Mouse (Mus musculus) lung, embryonic 16.5 days (tissue): ENCODE measurements at regions not wholly inside any gene's neighbourhood (a gene's known extent, or its start where the extent isn't known, plus 50 kb on each side); places are given as distances from the start of the nearest gene placed in this dataset.

Experiments
- ATAC-seq: fragments of 200-750 bp; cut with Nextera tagmentation; 2 replicates; pipeline ENCODE4 v1.8.0; 2017; ENCODE audit warnings: low read depth, mild to moderate bottlenecking, moderate library complexity
- H3K27ac ChIP-seq: fragments of 300-500 bp; sonication (generic); 2 replicates; pipeline ENCODE4 v1.5.1; 2014; ENCODE audit warnings: mild to moderate bottlenecking, control low read depth, low read length
- H3K27me3 ChIP-seq: fragments of 300-500 bp; sonication (generic); 2 replicates; pipeline ENCODE4 v1.6.1; 2014; ENCODE audit warnings: low read depth, low read length, mixed read lengths; ENCODE audit not compliant: control insufficient read depth, insufficient read depth
- H3K36me3 ChIP-seq: fragments of 300-500 bp; sonication (generic); 2 replicates; pipeline ENCODE4 v1.6.1; 2014; ENCODE audit warnings: low read length; ENCODE audit not compliant: control insufficient read depth, insufficient read depth
- H3K4me1 ChIP-seq: fragments of 300-500 bp; sonication (generic); replicated peaks from 2 replicates; pipeline ENCODE4 v1.6.1; 2014; ENCODE audit warnings: low read length, mixed read lengths; ENCODE audit not compliant: control insufficient read depth, insufficient read depth
- H3K4me2 ChIP-seq: fragments of 300-500 bp; sonication (generic); 2 replicates; pipeline ENCODE4 v1.6.1; 2014; ENCODE audit warnings: low read depth, low read length, control low read depth
- H3K4me3 ChIP-seq: fragments of 300-500 bp; sonication (generic); 2 replicates; pipeline ENCODE4 v1.5.1; 2014; ENCODE audit warnings: mild to moderate bottlenecking, low read length, control low read depth
- H3K9ac ChIP-seq: fragments of 300-500 bp; sonication (generic); 2 replicates; pipeline ENCODE4 v1.6.1; 2014; ENCODE audit warnings: low read length, control low read depth
- H3K9me3 ChIP-seq: fragments of 300-500 bp; sonication (generic); 2 replicates; pipeline ENCODE4 v1.6.1; 2016; ENCODE audit warnings: low read length; ENCODE audit not compliant: control insufficient read depth
- WGBS: fragments of 180-500 bp; shearing (Covaris S2); extraction: QIAGEN DNeasy Blood & Tissue Kit; methylation state at CpG from one replicate; pipeline ENCODE4 v1.1.7; 2014; 5-methylcytosine and 5-hydroxymethylcytosine counted together

- ATAC-seq = peak; percentile 41
- 22% methylated on average over 11 of the region's 11 CpGs for WGBS
- H3K27ac ChIP-seq = no peak overlapping the region
These were observed 152.0 kb downstream of the Alx1 start for GRCm38 (mm10) chr10:102878010-102878409.

GRCm38 (mm10) chr10:102876946-102877345, 153.1 kb downstream of the Alx1 start:
- H3K27me3 ChIP-seq = no peaks in the 10 kb centered on the region
- ATAC-seq = no peak
- no peak overlapping the region for H3K4me2 ChIP-seq
- no peaks in the 10 kb centered on the region for H3K36me3 ChIP-seq
- no peak overlapping the region for H3K4me3 ChIP-seq
- H3K9me3 ChIP-seq = no peaks in the 10 kb centered on the region
- H3K27ac ChIP-seq = no peak overlapping the region
- no peaks in the 10 kb centered on the region for H3K4me1 ChIP-seq
- no peak overlapping the region for H3K9ac ChIP-seq
- 75% methylated on average over 3 of the region's 3 CpGs for WGBS

More at GRCm38 (mm10) chr10:102878010-102878409, 152.0 kb downstream of the Alx1 start:
- Histone ChIP-seq H3K4me3 (0 out of 2 replicates have a peak overlapping the region, but pooled peaks have one; percentile 14), H3K4me1 (no peaks in the 10 kb centered on the region), H3K27me3 (no peaks in the 10 kb centered on the region), H3K9me3 (no peaks in the 10 kb centered on the region), H3K9ac (0 out of 2 replicates have a peak overlapping the region, but pooled peaks have one; percentile 8), H3K4me2 (peak overlapping the region; percentile 54), H3K36me3 (no peaks in the 10 kb centered on the region)

- 22% methylated on average over 4 of the region's 4 CpGs for WGBS
- H3K36me3 ChIP-seq = no peaks in the 10 kb centered on the region
- no peak overlapping the region for H3K9ac ChIP-seq
- no peak overlapping the region for H3K4me2 ChIP-seq
- no peaks in the 10 kb centered on the region for H3K9me3 ChIP-seq
- no peak overlapping the region for H3K27ac ChIP-seq
- H3K4me3 ChIP-seq = no peak overlapping the region
- H3K4me1 ChIP-seq = no peaks in the 10 kb centered on the region
- H3K27me3 ChIP-seq = no peaks in the 10 kb centered on the region
- no peak for ATAC-seq
These were observed 163.1 kb downstream of the Alx1 start for GRCm38 (mm10) chr10:102866920-102867319.

- Histone ChIP-seq H3K9me3 (no peaks in the 10 kb centered on the region), H3K27me3 (no peaks in the 10 kb centered on the region), H3K4me3 (no peak overlapping the region), H3K27ac (no peak overlapping the region), H3K9ac (no peak overlapping the region), H3K36me3 (no peaks in the 10 kb centered on the region), H3K4me2 (no peak overlapping the region), H3K4me1 (no peaks in the 10 kb centered on the region)
- 38% methylated on average over 4 of the region's 4 CpGs for WGBS
- ATAC-seq = no peak
These were observed 193.3 kb downstream of the Alx1 start for GRCm38 (mm10) chr10:102836567-102837224.

- WGBS = 28% methylated on average over 1 of the region's 1 CpGs
- ATAC-seq = no peak
These were observed 194.2 kb downstream of the Alx1 start for GRCm38 (mm10) chr10:102835814-102836213.

GRCm38 (mm10) chr10:102829606-102830005, 200.4 kb downstream of the Alx1 start:
- H3K9me3 ChIP-seq = no peaks in the 10 kb centered on the region
- no peak overlapping the region for H3K4me2 ChIP-seq
- WGBS = 59% methylated on average over 3 of the region's 3 CpGs
- no peak overlapping the region for H3K4me3 ChIP-seq
- no peak for ATAC-seq
- H3K9ac ChIP-seq = no peak overlapping the region
- no peak overlapping the region for H3K27ac ChIP-seq
- no peaks in the 10 kb centered on the region for H3K36me3 ChIP-seq
- no peaks in the 10 kb centered on the region for H3K4me1 ChIP-seq
- no peaks in the 10 kb centered on the region for H3K27me3 ChIP-seq

More at GRCm38 (mm10) chr10:102835814-102836213, 194.2 kb downstream of the Alx1 start:
- no peaks in the 10 kb centered on the region for H3K4me1 ChIP-seq
- H3K4me2 ChIP-seq = no peak overlapping the region
- H3K4me3 ChIP-seq = no peak overlapping the region
- H3K9me3 ChIP-seq = no peaks in the 10 kb centered on the region
- no peaks in the 10 kb centered on the region for H3K27me3 ChIP-seq
- no peaks in the 10 kb centered on the region for H3K36me3 ChIP-seq
- no peak overlapping the region for H3K27ac ChIP-seq
- H3K9ac ChIP-seq = no peak overlapping the region

- Histone ChIP-seq H3K4me2 (no peak overlapping the region), H3K9me3 (no peaks in the 10 kb centered on the region), H3K4me3 (no peak overlapping the region), H3K27me3 (no peaks in the 10 kb centered on the region), H3K9ac (no peak overlapping the region), H3K27ac (no peak overlapping the region), H3K4me1 (no peaks in the 10 kb centered on the region), H3K36me3 (no peaks in the 10 kb centered on the region)
- no peak for ATAC-seq
These were observed 206.6 kb downstream of the Alx1 start for GRCm38 (mm10) chr10:102823434-102823833.

GRCm38 (mm10) chr10:102801391-102801790, 228.6 kb downstream of the Alx1 start:
- no peak overlapping the region for H3K4me2 ChIP-seq
- no peak for ATAC-seq
- H3K27me3 ChIP-seq = no peaks in the 10 kb centered on the region
- no peak overlapping the region for H3K4me3 ChIP-seq
- H3K9ac ChIP-seq = no peak overlapping the region
- no peaks in the 10 kb centered on the region for H3K4me1 ChIP-seq
- H3K9me3 ChIP-seq = no peaks in the 10 kb centered on the region
- no peak overlapping the region for H3K27ac ChIP-seq
- 77% methylated on average over 3 of the region's 3 CpGs for WGBS
- H3K36me3 ChIP-seq = no peaks in the 10 kb centered on the region

- ATAC-seq = no peak
- H3K27ac ChIP-seq = no peak overlapping the region
These were observed 250.8 kb downstream of the Alx1 start for GRCm38 (mm10) chr10:102779243-102779642.

More at GRCm38 (mm10) chr10:102779243-102779642, 250.8 kb downstream of the Alx1 start:
- Histone ChIP-seq H3K4me3 (no peak overlapping the region), H3K9ac (no peak overlapping the region), H3K4me1 (no peaks in the 10 kb centered on the region), H3K27me3 (no peaks in the 10 kb centered on the region), H3K9me3 (no peaks in the 10 kb centered on the region), H3K4me2 (no peak overlapping the region), H3K36me3 (no peaks in the 10 kb centered on the region)
- 59% methylated on average over 2 of the region's 2 CpGs for WGBS
